Comparison of ENCODE assay signal across 10 mouse cellular contexts in the genomic region with DNA sequence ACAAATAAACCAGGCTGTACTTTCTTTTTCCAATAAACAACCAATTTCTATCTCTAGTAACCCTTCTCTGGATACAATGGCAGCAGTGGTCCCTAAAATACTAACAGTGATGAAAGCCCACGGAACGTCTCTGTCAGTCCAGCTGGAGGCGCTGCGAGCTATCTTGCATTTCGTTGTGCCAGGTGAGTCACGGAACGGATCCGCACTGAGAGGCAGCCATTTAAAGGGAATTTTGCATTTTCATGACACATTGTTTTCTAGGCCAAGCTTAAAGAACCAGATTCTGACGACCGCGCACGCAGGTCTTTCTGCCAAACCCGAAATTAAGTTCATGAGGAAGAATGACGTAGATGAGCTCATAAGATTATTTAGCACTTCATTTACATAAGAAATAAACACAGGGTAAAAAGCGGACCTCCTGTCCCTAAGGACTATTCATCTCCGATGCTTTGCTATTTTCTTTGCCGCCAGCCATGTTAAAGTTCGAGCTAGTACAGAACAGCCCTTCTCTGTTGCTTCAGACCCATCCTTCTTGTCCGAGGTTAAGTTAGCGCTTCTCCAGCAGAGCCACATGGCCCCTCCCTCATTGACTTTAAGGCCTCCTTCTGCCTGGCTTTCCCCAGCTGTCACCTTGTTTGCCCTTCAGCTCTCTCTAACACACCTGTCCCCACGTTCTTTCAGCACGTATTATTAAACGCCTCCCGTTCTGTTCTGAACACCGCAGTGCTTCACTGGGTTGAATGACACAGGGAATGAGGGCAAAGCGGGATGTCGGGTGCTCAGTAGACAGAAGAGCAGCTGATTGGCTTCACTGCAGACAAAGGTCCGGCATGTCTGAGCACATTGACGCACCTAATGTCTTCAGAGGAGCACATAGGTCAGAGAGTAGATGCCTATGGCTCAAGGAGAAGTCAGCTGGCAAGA. TPM values are rescaled to one million over a fixed set of nuclear protein-coding genes. Genes with fewer than 3 reads are reported as not detected.
DNase-seq lines count a peak whose midpoint lies in the region; ATAC-seq lines count a peak whose summit lies in the region.
"Had no signal": no experiment of that assay in that cellular context is flagged by ENCODE, and none has a peak within 500 bp of the region (broad histone marks: within the 10 kb centered on the region; RNA-seq: fewer than 3 reads in every experiment).

No protein-coding gene starts in this region.

- H3K4me3 ChIP-seq in lung, embryonic 16.5 days (ENCODE audit: low read length): no peak overlapping the region
- peak overlapping the region; percentile 28 for H3K4me3 ChIP-seq in hindbrain, embryonic 16.5 days (ENCODE audit: low read length)
- peak overlapping the region; percentile 23 for H3K4me3 ChIP-seq in neural tube, embryonic 15.5 days (replicated peaks)
- H3K4me3 ChIP-seq: erythroblast, embryonic 14.5 days; myocyte had no signal

- peak overlapping the region; percentile 18; the same call in 1 of the 2 replicates for H3K4me2 ChIP-seq in lung, embryonic 16.5 days (ENCODE audit: low read depth, low read length)
- peak overlapping the region; percentile 51 for H3K4me2 ChIP-seq in hindbrain, embryonic 16.5 days (ENCODE audit: low read length)
- H3K4me2 ChIP-seq in neural tube, embryonic 15.5 days: peak overlapping the region; percentile 49

- H3K4me1 ChIP-seq in lung, embryonic 16.5 days (replicated peaks; ENCODE audit: control insufficient read depth, insufficient read depth, low read length): no peaks in the 10 kb centered on the region
- no peaks in the 10 kb centered on the region for H3K4me1 ChIP-seq in hindbrain, embryonic 16.5 days (ENCODE audit: control insufficient read depth, insufficient read depth, low read depth, low read length)
- peaks cover 4% of the 10 kb centered on the region; the same call in 1 of the 2 replicates for H3K4me1 ChIP-seq in neural tube, embryonic 15.5 days

- no peak for ATAC-seq in lung, embryonic 16.5 days (ENCODE audit: low read depth)
- ATAC-seq in hindbrain, embryonic 16.5 days: peak; percentile 34; the same call in 1 of the 2 replicates
- peak; percentile 68; the same call in 1 of the 2 replicates for ATAC-seq in neural tube, embryonic 15.5 days (ENCODE audit: low FRiP score)

- no peaks in the 10 kb centered on the region for H3K27me3 ChIP-seq in lung, embryonic 16.5 days (ENCODE audit: control insufficient read depth, insufficient read depth, low read depth, low read length)
- H3K27me3 ChIP-seq in hindbrain, embryonic 16.5 days (replicated peaks; ENCODE audit: control insufficient read depth, insufficient read depth, low read length): no peaks in the 10 kb centered on the region
- H3K27me3 ChIP-seq in neural tube, embryonic 15.5 days (replicated peaks): no peaks in the 10 kb centered on the region

- no peaks in the 10 kb centered on the region for H3K9me3 ChIP-seq in lung, embryonic 16.5 days (ENCODE audit: control insufficient read depth, low read length)
- H3K9me3 ChIP-seq in hindbrain, embryonic 16.5 days (ENCODE audit: control insufficient read depth, low read length): no peaks in the 10 kb centered on the region
- H3K9me3 ChIP-seq in neural tube, embryonic 15.5 days (replicated peaks): no peaks in the 10 kb centered on the region

- H3K9ac ChIP-seq in lung, embryonic 16.5 days (ENCODE audit: low read length): no peak overlapping the region
- H3K9ac ChIP-seq in hindbrain, embryonic 16.5 days (ENCODE audit: low read depth, low read length): peak overlapping the region; percentile 51
- no peak overlapping the region; the same call in 1 of the 2 replicates for H3K9ac ChIP-seq in neural tube, embryonic 15.5 days (replicated peaks)

- peaks cover 5% of the 10 kb centered on the region; the same call in 1 of the 2 replicates for H3K36me3 ChIP-seq in lung, embryonic 16.5 days (ENCODE audit: control insufficient read depth, insufficient read depth, low read length)
- no peaks in the 10 kb centered on the region for H3K36me3 ChIP-seq in hindbrain, embryonic 16.5 days (ENCODE audit: control insufficient read depth, insufficient read depth, low read length)
- H3K36me3 ChIP-seq in neural tube, embryonic 15.5 days: no peaks in the 10 kb centered on the region

- no peak overlapping the region for H3K27ac ChIP-seq in lung, embryonic 16.5 days (ENCODE audit: low read length)
- no peak overlapping the region for H3K27ac ChIP-seq in hindbrain, embryonic 16.5 days (ENCODE audit: low read depth, low read length)
- no peak overlapping the region for H3K27ac ChIP-seq in neural tube, embryonic 15.5 days (replicated peaks)

- WGBS in lung, embryonic 16.5 days: 39% methylated on average over 29 of the region's 29 CpGs
- 37% methylated on average over 29 of the region's 29 CpGs for WGBS in hindbrain, embryonic 16.5 days
- WGBS in neural tube, embryonic 15.5 days: 31% methylated on average over 29 of the region's 29 CpGs

- DNase-seq in cerebellum, adult 11-12 months: peak; percentile 20
- DNase-seq in cerebellum, postnatal 4 days (ENCODE audit: low spot score in 2 of 2): no peak
- no peak for DNase-seq in lung, adult 18-20 months
- DNase-seq in urinary bladder, adult 18-20 months (ENCODE audit: low spot score in 2 of 2): no peak
- DNase-seq in gastrocnemius, postnatal 4 days (ENCODE audit: low spot score in 2 of 2): no peak

RNA-seq across cellular contexts. Expression of a gene that starts 36.5 kb away (rescaled TPM):
- polyA plus RNA-seq in lung, embryonic 16.5 days (2015; fragmentation: Nextera tagmentation; extraction: Ambion mirVana): 9.2 and 10.7 TPM in 2 replicates
- 2.4 and 2.5 TPM in 2 replicates for polyA plus RNA-seq in hindbrain, embryonic 16.5 days (2015; fragmentation: Nextera tagmentation; extraction: Ambion mirVana)
- 1.7 and 1.8 TPM in 2 replicates for polyA plus RNA-seq in neural tube, embryonic 15.5 days (2015; fragmentation: Nextera tagmentation; extraction: Ambion mirVana)
- total RNA-seq in gastrocnemius, postnatal 4 days (2021): 1 to 10 TPM; 9.5 to 9.8 TPM
- polyA plus RNA-seq: erythroblast, embryonic 14.5 days had no signal
